Mouse (Mus musculus): ENCODE results near the gene 4933427D14Rik. TPM values are rescaled to one million over a fixed set of nuclear protein-coding genes. Genes with fewer than 3 reads are reported as not detected.

4933427D14Rik gene
- total RNA-seq, 2 experiments from 2014 or later: 33.8 to 34.3 TPM

GRCm38 (mm10) chr11:72110726-72111125 lies 96.5 kb downstream of the 4933427D14Rik start:
- DNase-seq (ENCODE audit: low spot score in 2 of 2): peak; percentile 42 to 70

GRCm38 (mm10) chr11:72104223-72104622 lies 103.0 kb downstream of the 4933427D14Rik start:
- DNase-seq (ENCODE audit: low spot score in 2 of 2): no peak

Other genes starting within 250 kb of the 4933427D14Rik start
- gene Aipl1, start 169.9 kb downstream of the 4933427D14Rik start, total RNA-seq (2021): not detected
- gene Pimreg, start 165.4 kb downstream of the 4933427D14Rik start, total RNA-seq (2021): not detected
- 10 to 100 TPM; 80.5 to 83.2 TPM for gene Pitpnm3, start 71.7 kb downstream of the 4933427D14Rik start, total RNA-seq (2021)
- gene Gm43951, start 619 bp downstream of the 4933427D14Rik start, total RNA-seq (2021): 10 to 100 TPM; 12.2 to 13.0 TPM
- gene Txndc17, start 88 bp upstream of the 4933427D14Rik start, total RNA-seq (2021): 10 to 100 TPM; 35.1 to 38.0 TPM
- 10 to 100 TPM; 15.3 to 16.1 TPM for gene Med31, start 8.1 kb upstream of the 4933427D14Rik start, total RNA-seq (2021)
- gene Slc13a5, start 59.8 kb upstream of the 4933427D14Rik start, total RNA-seq (2021): 10 to 100 TPM; 13.0 to 17.9 TPM
- gene Xaf1, start 94.2 kb upstream of the 4933427D14Rik start, total RNA-seq (2021): 1 to 10 TPM; 7.5 to 7.6 TPM
- gene Fbxo39, start 107.0 kb upstream of the 4933427D14Rik start, total RNA-seq (2021): not detected
- 1 to 10 TPM; 2.4 to 3.1 TPM for gene Tekt1, start 155.0 kb upstream of the 4933427D14Rik start, total RNA-seq (2021)
- gene Smtnl2, start 204.3 kb upstream of the 4933427D14Rik start, total RNA-seq (2021): 1 to 10 TPM in 1 of 2 experiments, under 1 TPM in 1; 0.61 to 1.3 TPM
- gene Ggt6, start 228.1 kb upstream of the 4933427D14Rik start, total RNA-seq (2021): under 1 TPM in 1 of 2 experiments, not detected in 1; 0.23 TPM
- gene Mybbp1a, start 233.9 kb upstream of the 4933427D14Rik start, total RNA-seq (2021): 10 to 100 TPM; 53.3 to 53.6 TPM

All from left cerebral cortex, adult 18-20 months (tissue).